Mouse (Mus musculus) small intestine, adult 2 months (tissue): ENCODE measurements at regions not wholly inside any gene's neighbourhood (a gene's known extent, or its start where the extent isn't known, plus 50 kb on each side); places are given as distances from the start of the nearest gene placed in this dataset.

ENCODE experiments used
- CTCF ChIP-seq: fragments of 200-500 bp; IDR thresholded peaks from 2 replicates; pipeline ENCODE4 v1.5.1; 2012; ENCODE audit warnings: low read depth, mild to moderate bottlenecking, control low read depth, inconsistent platforms, low read length, moderate library complexity, mixed read lengths; ENCODE audit not compliant: insufficient replicate concordance, insufficient read length; ENCODE audit errors: extremely low read depth
- POLR2A ChIP-seq: fragments of 200-500 bp; IDR thresholded peaks from 2 replicates; pipeline ENCODE4 v1.6.1; 2012; ENCODE audit warnings: low read depth, mild to moderate bottlenecking, control low read depth, inconsistent platforms, low read length, moderate library complexity

GRCm38 (mm10) chr6:100121240-100121639, 166.0 kb downstream of the Rybp start:
- TF ChIP-seq CTCF, result no peak
- TF ChIP-seq POLR2A, result no peak
